Mouse (Mus musculus) heart, postnatal 0 days (tissue): Measurements from ENCODE around the gene Tmem121b. TPM values are rescaled to one million over a fixed set of nuclear protein-coding genes. Genes with fewer than 3 reads are reported as not detected.

ENCODE experiments used
- ATAC-seq: fragments of 200-750 bp; cut with Nextera tagmentation; 2 replicates; pipeline ENCODE4 v1.8.0; 2017; ENCODE audit warnings: low read depth, moderate number of reproducible peaks, moderate library complexity; ENCODE audit not compliant: insufficient read depth
- DNase-seq: peaks from one replicate; pipeline ENCODE4 v3.0.0-alpha.2; 2016; ENCODE audit warnings: low spot score
- H3K27ac ChIP-seq: fragments of 300-500 bp; sonication (generic); 2 replicates; pipeline ENCODE4 v1.5.1; 2014; ENCODE audit warnings: low read depth, mild to moderate bottlenecking
- H3K27me3 ChIP-seq: fragments of 300-500 bp; sonication (generic); 2 replicates; pipeline ENCODE4 v1.6.1; 2014; ENCODE audit warnings: low read length, mixed read lengths; ENCODE audit not compliant: control insufficient read depth, insufficient read depth
- H3K36me3 ChIP-seq: fragments of 300-500 bp; sonication (generic); replicated peaks from 2 replicates; pipeline ENCODE4 v1.6.1; 2014; ENCODE audit warnings: low read length, mixed read lengths; ENCODE audit not compliant: control insufficient read depth, insufficient read depth
- H3K4me1 ChIP-seq: fragments of 300-500 bp; sonication (generic); 2 replicates; pipeline ENCODE4 v1.6.1; 2014; ENCODE audit warnings: antibody characterized with exemption; ENCODE audit not compliant: control insufficient read depth, insufficient read depth
- H3K4me2 ChIP-seq: fragments of 300-500 bp; sonication (generic); 2 replicates; pipeline ENCODE4 v1.6.1; 2014; ENCODE audit warnings: low read depth, mild to moderate bottlenecking, low read length, moderate library complexity
- H3K4me3 ChIP-seq: fragments of 300-500 bp; sonication (generic); 2 replicates; pipeline ENCODE4 v1.5.1; 2014; ENCODE audit warnings: low read depth, low read length
- H3K9ac ChIP-seq: fragments of 300-500 bp; sonication (generic); replicated peaks from 2 replicates; pipeline ENCODE4 v1.6.1; 2014; ENCODE audit warnings: low read depth, low read length, mixed read lengths
- H3K9me3 ChIP-seq: fragments of 300-500 bp; sonication (generic); replicated peaks from 2 replicates; pipeline ENCODE4 v1.6.1; 2016; ENCODE audit warnings: low read length; ENCODE audit not compliant: control insufficient read depth
- CTCF ChIP-seq: IDR thresholded peaks from 2 replicates; pipeline ENCODE4 v1.5.1; 2016; ENCODE audit warnings: antibody characterized with exemption, control low read depth, low read depth
- EP300 ChIP-seq: IDR thresholded peaks from 2 replicates; pipeline ENCODE4 v1.6.1; 2016; ENCODE audit warnings: antibody characterized with exemption, low read depth
- WGBS: fragments of 180-500 bp; shearing (Covaris S2); extraction: QIAGEN DNeasy Blood & Tissue Kit; methylation state at CpG from one replicate; pipeline ENCODE4 v1.1.7; 2014; 5-methylcytosine and 5-hydroxymethylcytosine counted together
- polyA plus RNA-seq: library from polyadenylated mRNA; unstranded; fragments of >200 nt; fragmentation: Nextera tagmentation; extraction: Ambion mirVana; gene quantifications from 2 replicates; pipeline ENCODE4 v1.2.1, GENCODE M21; 2015
- total RNA-seq: library from RNA; depleted of rRNA; stranded (reverse); fragments of >200 nt; gene quantifications from 2 replicates; pipeline ENCODE4 v1.2.3, GENCODE M21; 2014; ENCODE audit warnings: low replicate concordance

Gene Tmem121b
- total and polyA plus RNA-seq, 2 experiments from 2014 or later: not detected

GRCm38 (mm10) chr6:120509975-120510374 lies 16.4 kb upstream of the Tmem121b start:
- DNase-seq: no peak
- Histone ChIP-seq H3K4me3 (no peak overlapping the region), H3K4me2 (no peak overlapping the region), H3K27me3 (no peaks in the 10 kb centered on the region), H3K36me3 (0 out of 2 replicates have a peak, but pooled peaks cover 27% of the 10 kb centered on the region), H3K9me3 (no peaks in the 10 kb centered on the region), H3K9ac (no peak overlapping the region), H3K27ac (no peak overlapping the region), H3K4me1 (no peaks in the 10 kb centered on the region)
- ATAC-seq: no peak
- WGBS: 84% methylated on average over 7 of the region's 7 CpGs
- no peak for TF ChIP-seq CTCF
- TF ChIP-seq EP300: no peak

GRCm38 (mm10) chr6:120508645-120509044 lies 15.0 kb upstream of the Tmem121b start:
- H3K4me3 ChIP-seq: no peak overlapping the region
- H3K27ac ChIP-seq: no peak overlapping the region
- H3K4me2 ChIP-seq: no peak overlapping the region
- H3K36me3 ChIP-seq: 0 out of 2 replicates have a peak, but pooled peaks cover 21% of the 10 kb centered on the region
- ATAC-seq (no peak), DNase-seq (no peak)
- no peaks in the 10 kb centered on the region for H3K27me3 ChIP-seq
- 80% methylated on average over 4 of the region's 4 CpGs for WGBS
- no peaks in the 10 kb centered on the region for H3K9me3 ChIP-seq
- no peak overlapping the region for H3K9ac ChIP-seq
- no peaks in the 10 kb centered on the region for H3K4me1 ChIP-seq
- no peak for TF ChIP-seq CTCF
- TF ChIP-seq EP300: no peak

- no peaks in the 10 kb centered on the region for H3K27me3 ChIP-seq
- 0 out of 2 replicates have a peak, but pooled peaks cover 7% of the 10 kb centered on the region for H3K36me3 ChIP-seq
- 56% methylated on average over 4 of the region's 4 CpGs for WGBS
- H3K27ac ChIP-seq: no peak overlapping the region
- H3K4me1 ChIP-seq: no peaks in the 10 kb centered on the region
- H3K9ac ChIP-seq: no peak overlapping the region
- no peak overlapping the region for H3K4me3 ChIP-seq
- DNase-seq (no peak), ATAC-seq (no peak)
- TF ChIP-seq EP300 (no peak), CTCF (no peak)
- H3K9me3 ChIP-seq: 0 out of 2 replicates have a peak, but pooled peaks cover 3% of the 10 kb centered on the region
- no peak overlapping the region for H3K4me2 ChIP-seq
Observed at GRCm38 (mm10) chr6:120505531-120505930, 11.9 kb upstream of the Tmem121b start.

- Histone ChIP-seq H3K9ac (no peak overlapping the region), H3K4me1 (no peaks in the 10 kb centered on the region), H3K36me3 (no peaks in the 10 kb centered on the region), H3K27me3 (no peaks in the 10 kb centered on the region), H3K9me3 (0 out of 2 replicates have a peak, but pooled peaks cover 7% of the 10 kb centered on the region), H3K4me3 (no peak overlapping the region), H3K27ac (no peak overlapping the region), H3K4me2 (no peak overlapping the region)
- DNase-seq: no peak
- WGBS: 62% methylated on average over 3 of the region's 3 CpGs
- TF ChIP-seq EP300 (no peak), CTCF (no peak)
- no peak for ATAC-seq
Observed at GRCm38 (mm10) chr6:120504051-120504450, 10.4 kb upstream of the Tmem121b start.

GRCm38 (mm10) chr6:120496544-120496943 lies 2.9 kb upstream of the Tmem121b start:
- WGBS: 53% methylated on average over 3 of the region's 3 CpGs
- Histone ChIP-seq H3K4me1 (peaks cover 10% of the 10 kb centered on the region; the same call in 1 of the 2 replicates), H3K4me3 (no peak overlapping the region), H3K4me2 (no peak overlapping the region), H3K27me3 (peaks cover 41% of the 10 kb centered on the region), H3K9me3 (0 out of 2 replicates have a peak, but pooled peaks cover 7% of the 10 kb centered on the region), H3K27ac (no peak overlapping the region), H3K9ac (no peak overlapping the region), H3K36me3 (no peaks in the 10 kb centered on the region)
- no peak for ATAC-seq
- no peak for DNase-seq
- TF ChIP-seq CTCF (no peak), EP300 (no peak)
